Mouse (Mus musculus) natural killer cell, adult 2 months (primary cell): ENCODE data around the gene Gins1.
"Not testable (repeated sequence)": the region's sequence is repeated elsewhere in the genome, so short reads cannot be mapped to it uniquely, and the experiment has no call there.

Experiments
- DNase-seq, 2 experiments: peaks; one replicate each; pipeline ENCODE4 v3.0.0; 2022; ENCODE audit warnings: low spot score in 2 of 2

Gins1 gene

GRCm38 (mm10) chr2:150910295-150910881, 5.2 kb downstream of the Gins1 start:
- DNase-seq = no peak

GRCm38 (mm10) chr2:150914781-150915515, 9.7 kb downstream of the Gins1 start:
- DNase-seq = no peak

GRCm38 (mm10) chr2:150915786-150916185, 10.6 kb downstream of the Gins1 start:
- no peak for DNase-seq

GRCm38 (mm10) chr2:150918720-150919119, 13.5 kb downstream of the Gins1 start:
- DNase-seq = no peak

GRCm38 (mm10) chr2:150920543-150920942, 15.3 kb downstream of the Gins1 start:
- DNase-seq = no peak

- DNase-seq = no peak
These were observed 16.5 kb downstream of the Gins1 start for GRCm38 (mm10) chr2:150921697-150922096.

GRCm38 (mm10) chr2:150922165-150922564, 17.0 kb downstream of the Gins1 start:
- no peak for DNase-seq

GRCm38 (mm10) chr2:150923026-150923425, 17.8 kb downstream of the Gins1 start:
- DNase-seq = no peak

GRCm38 (mm10) chr2:150923505-150923904, 18.3 kb downstream of the Gins1 start:
- DNase-seq = no peak

- DNase-seq = no peak
These were observed 22.0 kb downstream of the Gins1 start for GRCm38 (mm10) chr2:150927038-150927720.

GRCm38 (mm10) chr2:150929156-150929555, 24.0 kb downstream of the Gins1 start:
- no peak for DNase-seq

- no peak for DNase-seq
These were observed 25.6 kb downstream of the Gins1 start for GRCm38 (mm10) chr2:150930806-150931205.

GRCm38 (mm10) chr2:150933482-150933881, 28.3 kb downstream of the Gins1 start:
- no peak for DNase-seq

- no peak for DNase-seq
These were observed 29.5 kb downstream of the Gins1 start for GRCm38 (mm10) chr2:150934659-150935058.

GRCm38 (mm10) chr2:150944017-150944416, 38.8 kb downstream of the Gins1 start:
- no peak for DNase-seq

GRCm38 (mm10) chr2:150947341-150947740, 42.1 kb downstream of the Gins1 start:
- DNase-seq = not testable (repeated sequence)

- not testable (repeated sequence) for DNase-seq
These were observed 42.8 kb downstream of the Gins1 start for GRCm38 (mm10) chr2:150947880-150948611.

GRCm38 (mm10) chr2:150948786-150949185, 43.6 kb downstream of the Gins1 start:
- DNase-seq = no peak

GRCm38 (mm10) chr2:150949652-150950051, 44.5 kb downstream of the Gins1 start:
- no peak for DNase-seq

GRCm38 (mm10) chr2:150950056-150950455, 44.9 kb downstream of the Gins1 start:
- DNase-seq = no peak

- DNase-seq = no peak
These were observed 46.0 kb downstream of the Gins1 start for GRCm38 (mm10) chr2:150951201-150951600.

- DNase-seq = no peak
These were observed 50.7 kb downstream of the Gins1 start for GRCm38 (mm10) chr2:150955859-150956258.
